Mouse (Mus musculus): Measurements from ENCODE around the gene Surf1.

DNA sequence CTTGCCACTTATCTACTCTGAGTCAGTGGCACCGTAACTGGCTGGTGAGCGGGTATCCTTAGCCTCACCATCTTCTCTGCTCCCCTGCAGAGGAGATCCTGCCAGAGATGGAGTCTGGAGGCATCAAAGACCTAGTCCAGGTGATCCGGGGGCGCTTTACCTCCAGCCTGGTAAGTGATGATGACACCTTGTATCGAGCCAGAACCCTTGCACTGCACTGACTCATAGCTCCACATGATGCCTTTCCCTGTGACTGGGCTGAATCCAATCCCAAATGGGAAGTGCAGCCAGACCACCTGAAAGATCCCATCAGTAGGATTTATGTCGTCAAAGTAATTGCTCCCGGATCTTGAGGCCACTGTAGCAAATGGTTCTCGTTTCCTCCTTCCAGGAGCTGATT, 36.5 kb upstream of the Surf1 start:
- TF ChIP-seq CTCF (conservative IDR thresholded peaks at IDR 0.05; ENCODE audit: low read length) (no peak), POU5F1 (IDR thresholded peaks at IDR 0.05; ENCODE audit: borderline replicate concordance, low read length) (no peak), NANOG (IDR thresholded peaks at IDR 0.05; ENCODE audit: borderline replicate concordance, low read length) (no peak)

All from E14TG2a.4 (cell line).